Mouse (Mus musculus): ENCODE results near the gene Psmb4.
"Not testable (repeated sequence)": the region's sequence is repeated elsewhere in the genome, so short reads cannot be mapped to it uniquely, and the experiment has no call there.

The Psmb4 gene

GRCm38 (mm10) chr3:94886316-94887224, at the start of gene Psmb4:
TSS of gene Psmb4 (minus strand) at chr3:94886961.
- peak; percentile 89 for DNase-seq (ENCODE audit: low read depth)

- DNase-seq (ENCODE audit: low read depth): not testable (repeated sequence)
These were observed 49.4 kb upstream of the Psmb4 start for GRCm38 (mm10) chr3:94936147-94936546.

GRCm38 (mm10) chr3:94935332-94935731, 48.6 kb upstream of the Psmb4 start:
- not testable (repeated sequence) for DNase-seq (ENCODE audit: low read depth)

GRCm38 (mm10) chr3:94934564-94934963, 47.8 kb upstream of the Psmb4 start:
- DNase-seq (ENCODE audit: low read depth): not testable (repeated sequence)

- DNase-seq (ENCODE audit: low read depth): not testable (repeated sequence)
These were observed 46.8 kb upstream of the Psmb4 start for GRCm38 (mm10) chr3:94933604-94934003.

GRCm38 (mm10) chr3:94932809-94933564, 46.2 kb upstream of the Psmb4 start, which contains the start of gene Selenbp1:
TSS of gene Selenbp1 (plus strand) at chr3:94933056.
- no peak for DNase-seq (ENCODE audit: low read depth)

- not testable (repeated sequence) for DNase-seq (ENCODE audit: low read depth)
These were observed 45.5 kb upstream of the Psmb4 start for GRCm38 (mm10) chr3:94932279-94932678.

GRCm38 (mm10) chr3:94931427-94932082, 44.8 kb upstream of the Psmb4 start:
- DNase-seq (ENCODE audit: low read depth): not testable (repeated sequence)

GRCm38 (mm10) chr3:94930386-94931266, 43.9 kb upstream of the Psmb4 start:
- DNase-seq (ENCODE audit: low read depth): not testable (repeated sequence)

GRCm38 (mm10) chr3:94928979-94929378, 42.2 kb upstream of the Psmb4 start:
- not testable (repeated sequence) for DNase-seq (ENCODE audit: low read depth)

- not testable (repeated sequence) for DNase-seq (ENCODE audit: low read depth)
These were observed 39.6 kb upstream of the Psmb4 start for GRCm38 (mm10) chr3:94926301-94926736.

GRCm38 (mm10) chr3:94924688-94925087, 37.9 kb upstream of the Psmb4 start:
- no peak for DNase-seq (ENCODE audit: low read depth)

- no peak for DNase-seq (ENCODE audit: low read depth)
These were observed 35.6 kb upstream of the Psmb4 start for GRCm38 (mm10) chr3:94922333-94922732.

- no peak for DNase-seq (ENCODE audit: low read depth)
These were observed 34.3 kb upstream of the Psmb4 start for GRCm38 (mm10) chr3:94921104-94921503.

- no peak for DNase-seq (ENCODE audit: low read depth)
These were observed 32.1 kb upstream of the Psmb4 start for GRCm38 (mm10) chr3:94918845-94919244.

- no peak for DNase-seq (ENCODE audit: low read depth)
These were observed 31.1 kb upstream of the Psmb4 start for GRCm38 (mm10) chr3:94917816-94918361.

GRCm38 (mm10) chr3:94915903-94916741, 29.4 kb upstream of the Psmb4 start:
- peak; percentile 44 for DNase-seq (ENCODE audit: low read depth)

GRCm38 (mm10) chr3:94913801-94914200, 27.0 kb upstream of the Psmb4 start:
- DNase-seq (ENCODE audit: low read depth): no peak

GRCm38 (mm10) chr3:94911050-94911693, 24.4 kb upstream of the Psmb4 start:
- DNase-seq (ENCODE audit: low read depth): no peak

Data from naive thymus-derived CD4-positive, alpha-beta T cell, adult 2 months (primary cell).